In the genomic region with DNA sequence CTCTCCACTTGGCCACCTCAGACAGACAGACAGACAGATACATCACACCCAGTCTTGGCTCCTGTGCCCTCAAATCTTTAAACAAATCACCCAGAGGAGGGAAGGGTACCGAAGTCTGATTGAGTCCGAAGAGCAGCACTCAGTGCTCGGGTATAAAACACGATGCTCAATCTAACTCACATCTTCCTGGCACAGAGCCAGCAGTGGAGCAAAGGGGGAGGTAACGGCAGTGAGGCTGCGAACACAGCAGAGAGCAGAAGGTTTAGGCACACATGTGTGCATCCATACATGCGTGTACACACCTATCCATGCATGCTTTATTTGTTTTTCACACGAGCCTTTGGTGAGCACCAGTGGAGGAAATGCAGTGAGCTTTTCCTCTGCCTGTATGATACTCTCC, we compare ENCODE assay signal across 17 mouse cellular contexts.
DNase-seq lines count a peak whose midpoint lies in the region; ATAC-seq and TF ChIP-seq lines count a peak whose summit lies in the region.
"Had no signal": no experiment of that assay in that cellular context is flagged by ENCODE, and none has a peak within 500 bp of the region (broad histone marks: within the 10 kb centered on the region; RNA-seq: fewer than 3 reads in every experiment).

No protein-coding gene starts in this region.

- H3K27me3 ChIP-seq in forebrain, embryonic 14.5 days (replicated peaks; ENCODE audit: control insufficient read depth, insufficient read depth, low read length), result no peaks in the 10 kb centered on the region
- H3K27me3 ChIP-seq in forebrain, embryonic 13.5 days, result 0 out of 2 replicates have a peak, but pooled peaks cover 3% of the 10 kb centered on the region
- no peaks in the 10 kb centered on the region for H3K27me3 ChIP-seq in stomach, postnatal 0 days (ENCODE audit: control insufficient read depth, insufficient read depth, low read length)
- H3K27me3 ChIP-seq: midbrain, embryonic 15.5 days had no signal

- TF ChIP-seq CTCF in stomach, postnatal 0 days (IDR thresholded peaks at IDR 0.05; ENCODE audit: low read depth), result no peak

- no peak for TF ChIP-seq EP300 in stomach, postnatal 0 days (optimal IDR thresholded peaks at IDR 0.05)

- no peaks in the 10 kb centered on the region for H3K9me3 ChIP-seq in forebrain, embryonic 14.5 days (replicated peaks; ENCODE audit: control insufficient read depth, low read length)
- H3K9me3 ChIP-seq in forebrain, embryonic 13.5 days (replicated peaks), result no peaks in the 10 kb centered on the region
- H3K9me3 ChIP-seq in stomach, postnatal 0 days (ENCODE audit: control insufficient read depth, low read length), result no peaks in the 10 kb centered on the region
- H3K9me3 ChIP-seq: forebrain, embryonic 12.5 days; kidney, embryonic 15.5 days; midbrain, embryonic 15.5 days had no signal

- no peaks in the 10 kb centered on the region for H3K4me1 ChIP-seq in forebrain, embryonic 14.5 days (ENCODE audit: control insufficient read depth, insufficient read depth, low read length)
- peaks cover 12% of the 10 kb centered on the region for H3K4me1 ChIP-seq in forebrain, embryonic 13.5 days
- H3K4me1 ChIP-seq in stomach, postnatal 0 days (replicated peaks; ENCODE audit: control insufficient read depth, insufficient read depth), result no peaks in the 10 kb centered on the region
- H3K4me1 ChIP-seq: midbrain, embryonic 15.5 days had no signal

- no peak overlapping the region for H3K9ac ChIP-seq in forebrain, embryonic 14.5 days (ENCODE audit: low read length)
- H3K9ac ChIP-seq in forebrain, embryonic 13.5 days, result no peak overlapping the region
- no peak overlapping the region for H3K9ac ChIP-seq in stomach, postnatal 0 days (ENCODE audit: low read length)
- H3K9ac ChIP-seq: forebrain, embryonic 12.5 days; kidney, embryonic 15.5 days; liver, embryonic 14.5 days; midbrain, embryonic 15.5 days had no signal

- no peak overlapping the region for H3K4me2 ChIP-seq in forebrain, embryonic 14.5 days (ENCODE audit: low read length)
- no peak overlapping the region for H3K4me2 ChIP-seq in forebrain, embryonic 13.5 days
- H3K4me2 ChIP-seq in stomach, postnatal 0 days (replicated peaks; ENCODE audit: low read depth), result no peak overlapping the region
- H3K4me2 ChIP-seq: forebrain, embryonic 12.5 days; kidney, embryonic 15.5 days; midbrain, embryonic 15.5 days had no signal

- no peak overlapping the region for H3K27ac ChIP-seq in forebrain, embryonic 14.5 days (ENCODE audit: low read depth, low read length)
- no peak overlapping the region for H3K27ac ChIP-seq in forebrain, embryonic 13.5 days
- no peak overlapping the region for H3K27ac ChIP-seq in stomach, postnatal 0 days (replicated peaks)
- H3K27ac ChIP-seq: forebrain, embryonic 12.5 days; kidney, embryonic 15.5 days; liver, embryonic 14.5 days; midbrain, embryonic 15.5 days had no signal

- ATAC-seq in forebrain, embryonic 14.5 days, result peak; percentile 34; the same call in 1 of the 2 replicates
- no peak for ATAC-seq in forebrain, embryonic 13.5 days
- peak; percentile 32; the same call in 1 of the 2 replicates for ATAC-seq in stomach, postnatal 0 days (ENCODE audit: low FRiP score, low TSS enrichment)
- ATAC-seq: lung, postnatal 0 days; midbrain, embryonic 15.5 days had no signal

- peak; percentile 68 for DNase-seq in forebrain, embryonic 14.5 days (ENCODE audit: low spot score)
- DNase-seq in kidney, postnatal 10 days, result peak; percentile 16
- DNase-seq in kidney, adult 8-10 months, result no peak
- peak; percentile 22 for DNase-seq in right cerebral cortex, postnatal 4 days
- DNase-seq in right cerebral cortex, adult 2 months (ENCODE audit: low spot score in 2 of 2), result no peak
- no peak for DNase-seq in stomach, postnatal 0 days (ENCODE audit: low spot score)
- DNase-seq in ovary, postnatal 36 days (ENCODE audit: low spot score), result no peak
- DNase-seq: cerebellum, postnatal 25 days; heart, postnatal 36 days; thymus, postnatal 25 days had no signal

- no peaks in the 10 kb centered on the region for H3K36me3 ChIP-seq in forebrain, embryonic 14.5 days (ENCODE audit: control insufficient read depth, insufficient read depth, low read length)
- H3K36me3 ChIP-seq in forebrain, embryonic 13.5 days (ENCODE audit: poor library complexity, severe bottlenecking), result no peaks in the 10 kb centered on the region
- H3K36me3 ChIP-seq in stomach, postnatal 0 days (ENCODE audit: control insufficient read depth, insufficient read depth, low read length), result no peaks in the 10 kb centered on the region
- H3K36me3 ChIP-seq: forebrain, embryonic 12.5 days; kidney, embryonic 15.5 days; midbrain, embryonic 15.5 days had no signal

- WGBS in forebrain, embryonic 14.5 days, result 46% methylated on average over 8 of the region's 8 CpGs
- 52% methylated on average over 8 of the region's 8 CpGs for WGBS in forebrain, embryonic 13.5 days
- 48% methylated on average over 8 of the region's 8 CpGs for WGBS in stomach, postnatal 0 days

- no peak overlapping the region for H3K4me3 ChIP-seq in forebrain, embryonic 14.5 days (ENCODE audit: low read depth, low read length)
- H3K4me3 ChIP-seq in forebrain, embryonic 13.5 days, result no peak overlapping the region
- no peak overlapping the region for H3K4me3 ChIP-seq in stomach, postnatal 0 days (ENCODE audit: low read depth, low read length)
- H3K4me3 ChIP-seq: forebrain, embryonic 12.5 days; kidney, embryonic 15.5 days; midbrain, embryonic 15.5 days; myocyte had no signal

Comparison
In these comparisons a context has a peak if more than half of its experiments do, and no peak if none do; other contexts are left out.
1. DNase-seq: peak in forebrain, embryonic 14.5 days (single experiment), kidney, postnatal 10 days (single experiment) and right cerebral cortex, postnatal 4 days (single experiment); none in kidney, adult 8-10 months (0 of 2), right cerebral cortex, adult 2 months (0 of 2), stomach, postnatal 0 days (single experiment) and ovary, postnatal 36 days (single experiment).